Mouse (Mus musculus): ENCODE data around the gene Atp1b2. TPM values are rescaled to one million over a fixed set of nuclear protein-coding genes. Genes with fewer than 3 reads are reported as not detected.
A peak's percentile ranks its signal among the peaks of the same experiment; 100 is the strongest.

Atp1b2 gene
- polyA plus RNA-seq, 1 experiment from 2014 or later, result 12.2 TPM

MicroRNAs encoded within 50 kb of the gene (microRNA counts, 519-probe panel; counts per million panel counts)
- 2,868 counts per million, percentile 10 among the panel's probes with 10 or more counts for microRNA mmu-miR-467f

Small RNAs within 50 kb of the gene (microRNA-seq; reads per million reads assigned to microRNA genes)
- not detected for gene Mir467f

Other genes starting within 250 kb of the Atp1b2 start
- gene Chd3, start 236.5 kb downstream of the Atp1b2 start, polyA plus RNA-seq (2014; fragmentation: Nextera tagmentation; extraction: Ambion mirVana), result 38.2 and 39.4 TPM in 2 replicates
- gene Naa38, start 210.5 kb downstream of the Atp1b2 start, polyA plus RNA-seq (2014; fragmentation: Nextera tagmentation; extraction: Ambion mirVana), result 120 and 130 TPM in 2 replicates
- gene Cyb5d1, start 210.3 kb downstream of the Atp1b2 start, polyA plus RNA-seq (2014; fragmentation: Nextera tagmentation; extraction: Ambion mirVana), result 44.6 and 50.5 TPM in 2 replicates
- gene Tmem88, start 207.7 kb downstream of the Atp1b2 start, polyA plus RNA-seq (2014; fragmentation: Nextera tagmentation; extraction: Ambion mirVana), result 11.9 and 13.1 TPM in 2 replicates
- gene Kdm6b, start 192.3 kb downstream of the Atp1b2 start, polyA plus RNA-seq (2014; fragmentation: Nextera tagmentation; extraction: Ambion mirVana), result 30.2 and 31.7 TPM in 2 replicates
- 1.00 and 1.9 TPM in 2 replicates for gene Dnah2, start 56.8 kb downstream of the Atp1b2 start, polyA plus RNA-seq (2014; fragmentation: Nextera tagmentation; extraction: Ambion mirVana)
- gene Efnb3, start 45.7 kb downstream of the Atp1b2 start, polyA plus RNA-seq (2014; fragmentation: Nextera tagmentation; extraction: Ambion mirVana), result 11.0 and 12.3 TPM in 2 replicates
- gene Wrap53, start 25.7 kb downstream of the Atp1b2 start, polyA plus RNA-seq (2014; fragmentation: Nextera tagmentation; extraction: Ambion mirVana), result 35.1 and 36.4 TPM in 2 replicates
- 144 and 147 TPM in 2 replicates for gene Trp53, start 25.6 kb downstream of the Atp1b2 start, polyA plus RNA-seq (2014; fragmentation: Nextera tagmentation; extraction: Ambion mirVana)
- gene Shbg, start 12.0 kb upstream of the Atp1b2 start, polyA plus RNA-seq (2014; fragmentation: Nextera tagmentation; extraction: Ambion mirVana), result not detected in 2 replicates
- gene Sat2, start 16.1 kb upstream of the Atp1b2 start, polyA plus RNA-seq (2014; fragmentation: Nextera tagmentation; extraction: Ambion mirVana), result 13.1 and 16.8 TPM in 2 replicates
- 25.6 and 29.0 TPM in 2 replicates for gene Fxr2, start 27.0 kb upstream of the Atp1b2 start, polyA plus RNA-seq (2014; fragmentation: Nextera tagmentation; extraction: Ambion mirVana)
- gene Sox15, start 49.4 kb upstream of the Atp1b2 start, polyA plus RNA-seq (2014; fragmentation: Nextera tagmentation; extraction: Ambion mirVana), result 0.16 TPM in 1 of 2 replicates, not detected in the other
- gene Mpdu1, start 56.7 kb upstream of the Atp1b2 start, polyA plus RNA-seq (2014; fragmentation: Nextera tagmentation; extraction: Ambion mirVana), result 31.2 and 34.5 TPM in 2 replicates
- gene Cd68, start 60.2 kb upstream of the Atp1b2 start, polyA plus RNA-seq (2014; fragmentation: Nextera tagmentation; extraction: Ambion mirVana), result 7.0 and 7.9 TPM in 2 replicates
- 877 and 900 TPM in 2 replicates for gene Eif4a1, start 66.5 kb upstream of the Atp1b2 start, polyA plus RNA-seq (2014; fragmentation: Nextera tagmentation; extraction: Ambion mirVana)
- gene Senp3, start 76.1 kb upstream of the Atp1b2 start, polyA plus RNA-seq (2014; fragmentation: Nextera tagmentation; extraction: Ambion mirVana), result 80.6 and 90.8 TPM in 2 replicates
- gene Tnfsf13, start 79.8 kb upstream of the Atp1b2 start, polyA plus RNA-seq (2014; fragmentation: Nextera tagmentation; extraction: Ambion mirVana), result not detected in 2 replicates
- gene Tnfsf12, start 89.9 kb upstream of the Atp1b2 start, polyA plus RNA-seq (2014; fragmentation: Nextera tagmentation; extraction: Ambion mirVana), result 2.0 and 2.8 TPM in 2 replicates
- 0.78 and 1.6 TPM in 2 replicates for gene Tnfsfm13, start 90.2 kb upstream of the Atp1b2 start, polyA plus RNA-seq (2014; fragmentation: Nextera tagmentation; extraction: Ambion mirVana)
- 52.4 and 54.1 TPM in 2 replicates for gene Polr2a, start 152.7 kb upstream of the Atp1b2 start, polyA plus RNA-seq (2014; fragmentation: Nextera tagmentation; extraction: Ambion mirVana)
- gene Slc35g3, start 156.0 kb upstream of the Atp1b2 start, polyA plus RNA-seq (2014; fragmentation: Nextera tagmentation; extraction: Ambion mirVana), result not detected in 2 replicates
- 0.90 and 0.91 TPM in 2 replicates for gene Zbtb4, start 160.0 kb upstream of the Atp1b2 start, polyA plus RNA-seq (2014; fragmentation: Nextera tagmentation; extraction: Ambion mirVana)
- 0.67 and 0.79 TPM in 2 replicates for gene Chrnb1, start 190.0 kb upstream of the Atp1b2 start, polyA plus RNA-seq (2014; fragmentation: Nextera tagmentation; extraction: Ambion mirVana)
- 1.3 and 1.5 TPM in 2 replicates for gene Fgf11, start 195.9 kb upstream of the Atp1b2 start, polyA plus RNA-seq (2014; fragmentation: Nextera tagmentation; extraction: Ambion mirVana)
- 0.20 and 0.23 TPM in 2 replicates for gene Tmem102, start 199.7 kb upstream of the Atp1b2 start, polyA plus RNA-seq (2014; fragmentation: Nextera tagmentation; extraction: Ambion mirVana)
- not detected in 2 replicates for gene Gm39566, start 209.4 kb upstream of the Atp1b2 start, polyA plus RNA-seq (2014; fragmentation: Nextera tagmentation; extraction: Ambion mirVana)
- gene Spem2, start 212.5 kb upstream of the Atp1b2 start, polyA plus RNA-seq (2014; fragmentation: Nextera tagmentation; extraction: Ambion mirVana), result not detected in 2 replicates
- 0.12 TPM in 1 of 2 replicates, not detected in the other for gene Spem1, start 216.2 kb upstream of the Atp1b2 start, polyA plus RNA-seq (2014; fragmentation: Nextera tagmentation; extraction: Ambion mirVana)
- 9.9 and 10.3 TPM in 2 replicates for gene Nlgn2, start 231.8 kb upstream of the Atp1b2 start, polyA plus RNA-seq (2014; fragmentation: Nextera tagmentation; extraction: Ambion mirVana)
- 285 and 287 TPM in 2 replicates for gene Tmem256, start 232.6 kb upstream of the Atp1b2 start, polyA plus RNA-seq (2014; fragmentation: Nextera tagmentation; extraction: Ambion mirVana)
- 61.7 and 65.3 TPM in 2 replicates for gene Plscr3, start 240.4 kb upstream of the Atp1b2 start, polyA plus RNA-seq (2014; fragmentation: Nextera tagmentation; extraction: Ambion mirVana)